Comparison of ENCODE assay signal across 16 mouse cellular contexts in the genomic region with DNA sequence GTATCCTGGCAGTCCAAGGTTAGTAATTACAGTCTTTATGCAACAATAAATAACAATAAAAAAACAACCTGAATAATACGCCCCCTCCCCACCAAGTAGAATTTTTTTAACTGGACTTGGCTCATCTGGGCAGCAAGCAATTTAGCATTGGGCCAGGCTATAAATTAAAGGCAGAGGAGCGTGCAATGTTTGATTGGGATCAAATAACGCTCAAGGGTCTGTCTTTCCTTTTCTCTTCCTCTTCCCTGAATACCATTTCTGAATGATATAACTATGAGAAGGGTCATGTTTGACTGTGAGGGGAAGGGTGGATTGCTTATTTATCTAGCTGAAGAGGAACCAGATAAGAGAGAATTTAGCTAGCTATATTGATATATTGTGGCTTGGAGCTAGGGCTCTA. TPM values are rescaled to one million over a fixed set of nuclear protein-coding genes. Genes with fewer than 3 reads are reported as not detected.
DNase-seq lines count a peak whose midpoint lies in the region; ATAC-seq lines count a peak whose summit lies in the region.
"Had no signal": no experiment of that assay in that cellular context is flagged by ENCODE, and none has a peak within 500 bp of the region (broad histone marks: within the 10 kb centered on the region; RNA-seq: fewer than 3 reads in every experiment).

No protein-coding gene starts in this region.

- DNase-seq in lung, adult 18-20 months: no peak
- DNase-seq in left cerebral cortex, adult 18-20 months (ENCODE audit: low spot score in 2 of 2): no peak
- no peak for DNase-seq in gastrocnemius, adult 8-10 months (ENCODE audit: low spot score in 2 of 2)
- DNase-seq: gastrocnemius, postnatal 25 days; heart, postnatal 14 days; thymus, adult 2 months had no signal

- H3K4me1 ChIP-seq in heart, embryonic 13.5 days: peaks cover 43% of the 10 kb centered on the region
- H3K4me1 ChIP-seq in heart, embryonic 12.5 days (replicated peaks): peaks cover 28% of the 10 kb centered on the region
- H3K4me1 ChIP-seq in lung, embryonic 16.5 days (replicated peaks; ENCODE audit: control insufficient read depth, insufficient read depth, low read length): peaks cover 27% of the 10 kb centered on the region
- H3K4me1 ChIP-seq in intestine, embryonic 15.5 days (replicated peaks): peaks cover 52% of the 10 kb centered on the region
- peaks cover 50% of the 10 kb centered on the region for H3K4me1 ChIP-seq in stomach, embryonic 16.5 days (ENCODE audit: control insufficient read depth, insufficient read depth, low read length)

- H3K9ac ChIP-seq in heart, embryonic 13.5 days: no peak overlapping the region
- H3K9ac ChIP-seq in heart, embryonic 12.5 days: no peak overlapping the region
- peak overlapping the region; percentile 45 for H3K9ac ChIP-seq in lung, embryonic 16.5 days (ENCODE audit: low read length)
- H3K9ac ChIP-seq in intestine, embryonic 15.5 days: no peak overlapping the region
- peak overlapping the region; percentile 60 for H3K9ac ChIP-seq in stomach, embryonic 16.5 days (ENCODE audit: low read length)
- H3K9ac ChIP-seq: forebrain, embryonic 15.5 days; liver, embryonic 14.5 days had no signal

- no peaks in the 10 kb centered on the region for H3K9me3 ChIP-seq in heart, embryonic 13.5 days
- no peaks in the 10 kb centered on the region for H3K9me3 ChIP-seq in heart, embryonic 12.5 days (replicated peaks)
- H3K9me3 ChIP-seq in lung, embryonic 16.5 days (ENCODE audit: control insufficient read depth, low read length): no peaks in the 10 kb centered on the region
- no peaks in the 10 kb centered on the region for H3K9me3 ChIP-seq in intestine, embryonic 15.5 days
- H3K9me3 ChIP-seq in stomach, embryonic 16.5 days (replicated peaks; ENCODE audit: control insufficient read depth, low read length): no peaks in the 10 kb centered on the region
- H3K9me3 ChIP-seq: forebrain, embryonic 15.5 days; midbrain, embryonic 10.5 days had no signal

- no peak overlapping the region for H3K4me3 ChIP-seq in heart, embryonic 13.5 days
- no peak overlapping the region for H3K4me3 ChIP-seq in heart, embryonic 12.5 days
- no peak overlapping the region for H3K4me3 ChIP-seq in lung, embryonic 16.5 days (ENCODE audit: low read length)
- no peak overlapping the region for H3K4me3 ChIP-seq in intestine, embryonic 15.5 days (replicated peaks)
- no peak overlapping the region for H3K4me3 ChIP-seq in stomach, embryonic 16.5 days (replicated peaks; ENCODE audit: low read length)
- H3K4me3 ChIP-seq: forebrain, embryonic 15.5 days; midbrain, embryonic 10.5 days had no signal

- WGBS in heart, embryonic 13.5 days: 62% methylated on average over 3 of the region's 3 CpGs
- WGBS in heart, embryonic 12.5 days: 47% methylated on average over 3 of the region's 3 CpGs
- 40% methylated on average over 3 of the region's 3 CpGs for WGBS in lung, embryonic 16.5 days
- WGBS in intestine, embryonic 15.5 days: 30% methylated on average over 3 of the region's 3 CpGs
- WGBS in stomach, embryonic 16.5 days: 44% methylated on average over 3 of the region's 3 CpGs

- peak overlapping the region; percentile 38 for H3K4me2 ChIP-seq in heart, embryonic 13.5 days
- H3K4me2 ChIP-seq in heart, embryonic 12.5 days: no peak overlapping the region; the same call in 1 of the 2 replicates
- peak overlapping the region; percentile 47 for H3K4me2 ChIP-seq in lung, embryonic 16.5 days (ENCODE audit: low read depth, low read length)
- H3K4me2 ChIP-seq in intestine, embryonic 15.5 days (replicated peaks): no peak overlapping the region
- peak overlapping the region; percentile 48 for H3K4me2 ChIP-seq in stomach, embryonic 16.5 days (ENCODE audit: low read depth, low read length)
- H3K4me2 ChIP-seq: forebrain, embryonic 15.5 days had no signal

- H3K36me3 ChIP-seq in heart, embryonic 13.5 days: no peaks in the 10 kb centered on the region
- H3K36me3 ChIP-seq in heart, embryonic 12.5 days: no peaks in the 10 kb centered on the region
- H3K36me3 ChIP-seq in lung, embryonic 16.5 days (ENCODE audit: control insufficient read depth, insufficient read depth, low read length): peaks cover 2% of the 10 kb centered on the region; the same call in 1 of the 2 replicates
- H3K36me3 ChIP-seq in intestine, embryonic 15.5 days: 0 out of 2 replicates have a peak, but pooled peaks cover 3% of the 10 kb centered on the region
- no peaks in the 10 kb centered on the region for H3K36me3 ChIP-seq in stomach, embryonic 16.5 days (ENCODE audit: control insufficient read depth, insufficient read depth, low read length)
- H3K36me3 ChIP-seq: forebrain, embryonic 15.5 days; midbrain, embryonic 10.5 days had no signal

- no peak for ATAC-seq in heart, embryonic 13.5 days (ENCODE audit: extremely low read depth, insufficient number of reproducible peaks, low FRiP score, low TSS enrichment)
- ATAC-seq in heart, embryonic 12.5 days (ENCODE audit: insufficient number of reproducible peaks, low FRiP score): no peak
- ATAC-seq in lung, embryonic 16.5 days (ENCODE audit: low read depth): no peak
- ATAC-seq in intestine, embryonic 15.5 days: no peak
- ATAC-seq in stomach, embryonic 16.5 days (ENCODE audit: insufficient read depth, low FRiP score): no peak
- ATAC-seq: forebrain, embryonic 15.5 days had no signal

- peaks cover 95% of the 10 kb centered on the region for H3K27me3 ChIP-seq in heart, embryonic 13.5 days (replicated peaks)
- peaks cover 87% of the 10 kb centered on the region for H3K27me3 ChIP-seq in heart, embryonic 12.5 days (replicated peaks)
- peaks cover 27% of the 10 kb centered on the region for H3K27me3 ChIP-seq in lung, embryonic 16.5 days (ENCODE audit: control insufficient read depth, insufficient read depth, low read depth, low read length)
- H3K27me3 ChIP-seq in intestine, embryonic 15.5 days (replicated peaks): peaks cover 15% of the 10 kb centered on the region
- H3K27me3 ChIP-seq in stomach, embryonic 16.5 days (ENCODE audit: control insufficient read depth, insufficient read depth, low read length): peaks cover 31% of the 10 kb centered on the region

- peak overlapping the region; percentile 50; the same call in 1 of the 2 replicates for H3K27ac ChIP-seq in heart, embryonic 13.5 days (replicated peaks)
- H3K27ac ChIP-seq in heart, embryonic 12.5 days (ENCODE audit: poor library complexity, severe bottlenecking): no peak overlapping the region
- H3K27ac ChIP-seq in lung, embryonic 16.5 days (ENCODE audit: low read length): peak overlapping the region; percentile 87
- peak overlapping the region; percentile 80 for H3K27ac ChIP-seq in intestine, embryonic 15.5 days
- H3K27ac ChIP-seq in stomach, embryonic 16.5 days (ENCODE audit: low read length): peak overlapping the region; percentile 90
- H3K27ac ChIP-seq: forebrain, embryonic 15.5 days; liver, embryonic 14.5 days; midbrain, embryonic 10.5 days had no signal

RNA-seq across cellular contexts. Expression of a gene that starts 1.3 kb away (rescaled TPM):
- polyA plus RNA-seq in heart, embryonic 13.5 days (2015; fragmentation: Nextera tagmentation; extraction: Ambion mirVana): 3.6 and 5.9 TPM in 2 replicates
- polyA plus RNA-seq in heart, embryonic 12.5 days (2016; fragmentation: Nextera tagmentation; extraction: Ambion mirVana): 4.0 TPM in 2 replicates
- 20.1 and 24.0 TPM in 2 replicates for polyA plus RNA-seq in lung, embryonic 16.5 days (2015; fragmentation: Nextera tagmentation; extraction: Ambion mirVana)
- polyA plus RNA-seq in intestine, embryonic 15.5 days (2015; fragmentation: Nextera tagmentation; extraction: Ambion mirVana): 17.7 and 19.8 TPM in 2 replicates
- 9.1 and 11.5 TPM in 2 replicates for polyA plus RNA-seq in stomach, embryonic 16.5 days (2015; fragmentation: Nextera tagmentation; extraction: Ambion mirVana)
- not detected for total RNA-seq in left cerebral cortex, adult 18-20 months (2021)
- under 1 TPM in 2 of 4 experiments, not detected in 2; 0.22 to 0.24 TPM for total RNA-seq in gastrocnemius, adult 8-10 months (2022)
- total RNA-seq: left cerebral cortex, postnatal 36 days had no signal
- polyA plus RNA-seq: forebrain, embryonic 15.5 days had no signal

RNA-seq across cellular contexts. Expression of a gene that starts 16.6 kb away (rescaled TPM):
- 0.17 and 0.18 TPM in 2 replicates for polyA plus RNA-seq in heart, embryonic 13.5 days (2015; fragmentation: Nextera tagmentation; extraction: Ambion mirVana)
- polyA plus RNA-seq in heart, embryonic 12.5 days (2016; fragmentation: Nextera tagmentation; extraction: Ambion mirVana): not detected in 2 replicates
- 0.18 TPM in 1 of 2 replicates, not detected in the other for polyA plus RNA-seq in lung, embryonic 16.5 days (2015; fragmentation: Nextera tagmentation; extraction: Ambion mirVana)
- polyA plus RNA-seq in intestine, embryonic 15.5 days (2015; fragmentation: Nextera tagmentation; extraction: Ambion mirVana): 0.30 TPM in 1 of 2 replicates, not detected in the other
- 0.24 TPM in 1 of 2 replicates, not detected in the other for polyA plus RNA-seq in stomach, embryonic 16.5 days (2015; fragmentation: Nextera tagmentation; extraction: Ambion mirVana)
- total RNA-seq in left cerebral cortex, adult 18-20 months (2021): not detected
- total RNA-seq in gastrocnemius, adult 8-10 months (2022): not detected
- total RNA-seq: adrenal gland, postnatal 14 days; gastrocnemius, postnatal 25 days; heart, postnatal 14 days; left cerebral cortex, postnatal 36 days had no signal
- polyA plus RNA-seq: forebrain, embryonic 15.5 days; thymus, adult 2 months had no signal

RNA-seq across cellular contexts. Expression of a gene that starts 25.9 kb away (rescaled TPM):
- 0.31 and 1.1 TPM in 2 replicates for polyA plus RNA-seq in heart, embryonic 13.5 days (2015; fragmentation: Nextera tagmentation; extraction: Ambion mirVana)
- 0.45 and 0.86 TPM in 2 replicates for polyA plus RNA-seq in heart, embryonic 12.5 days (2016; fragmentation: Nextera tagmentation; extraction: Ambion mirVana)
- 2.1 and 2.6 TPM in 2 replicates for polyA plus RNA-seq in lung, embryonic 16.5 days (2015; fragmentation: Nextera tagmentation; extraction: Ambion mirVana)
- 1.8 and 2.7 TPM in 2 replicates for polyA plus RNA-seq in intestine, embryonic 15.5 days (2015; fragmentation: Nextera tagmentation; extraction: Ambion mirVana)
- polyA plus RNA-seq in stomach, embryonic 16.5 days (2015; fragmentation: Nextera tagmentation; extraction: Ambion mirVana): 0.99 and 1.5 TPM in 2 replicates
- not detected for total RNA-seq in left cerebral cortex, adult 18-20 months (2021)
- under 1 TPM; 0.24 to 0.40 (median 0.30) TPM for total RNA-seq in gastrocnemius, adult 8-10 months (2022)
- total RNA-seq: left cerebral cortex, postnatal 36 days had no signal
- polyA plus RNA-seq: forebrain, embryonic 15.5 days; midbrain, embryonic 10.5 days had no signal

RNA-seq across cellular contexts. Expression of a gene that starts 30.9 kb away (rescaled TPM):
- 0.43 and 0.59 TPM in 2 replicates for polyA plus RNA-seq in heart, embryonic 13.5 days (2015; fragmentation: Nextera tagmentation; extraction: Ambion mirVana)
- polyA plus RNA-seq in heart, embryonic 12.5 days (2016; fragmentation: Nextera tagmentation; extraction: Ambion mirVana): 0.19 and 0.32 TPM in 2 replicates
- polyA plus RNA-seq in lung, embryonic 16.5 days (2015; fragmentation: Nextera tagmentation; extraction: Ambion mirVana): 3.4 TPM in 2 replicates
- polyA plus RNA-seq in intestine, embryonic 15.5 days (2015; fragmentation: Nextera tagmentation; extraction: Ambion mirVana): 2.8 and 3.2 TPM in 2 replicates
- 2.2 and 2.7 TPM in 2 replicates for polyA plus RNA-seq in stomach, embryonic 16.5 days (2015; fragmentation: Nextera tagmentation; extraction: Ambion mirVana)
- total RNA-seq in left cerebral cortex, adult 18-20 months (2021): not detected
- total RNA-seq in gastrocnemius, adult 8-10 months (2022): under 1 TPM; 0.15 to 0.46 (median 0.21) TPM
- total RNA-seq: left cerebral cortex, postnatal 36 days had no signal
- polyA plus RNA-seq: forebrain, embryonic 15.5 days; midbrain, embryonic 10.5 days had no signal

RNA-seq across cellular contexts. Expression of a gene that starts 45.9 kb away (rescaled TPM):
- 3.8 and 5.5 TPM in 2 replicates for polyA plus RNA-seq in heart, embryonic 13.5 days (2015; fragmentation: Nextera tagmentation; extraction: Ambion mirVana)
- 0.14 and 1.9 TPM in 2 replicates for polyA plus RNA-seq in heart, embryonic 12.5 days (2016; fragmentation: Nextera tagmentation; extraction: Ambion mirVana)
- polyA plus RNA-seq in lung, embryonic 16.5 days (2015; fragmentation: Nextera tagmentation; extraction: Ambion mirVana): 39.2 and 46.6 TPM in 2 replicates
- 27.2 and 31.3 TPM in 2 replicates for polyA plus RNA-seq in intestine, embryonic 15.5 days (2015; fragmentation: Nextera tagmentation; extraction: Ambion mirVana)
- polyA plus RNA-seq in stomach, embryonic 16.5 days (2015; fragmentation: Nextera tagmentation; extraction: Ambion mirVana): 13.8 TPM in 2 replicates
- total RNA-seq in left cerebral cortex, adult 18-20 months (2021): not detected
- total RNA-seq in gastrocnemius, adult 8-10 months (2022): under 1 TPM; 0.29 to 0.49 (median 0.37) TPM
- total RNA-seq: left cerebral cortex, postnatal 36 days had no signal
- polyA plus RNA-seq: forebrain, embryonic 15.5 days; midbrain, embryonic 10.5 days had no signal

Comparison
In these comparisons a context has a peak if more than half of its experiments do, and no peak if none do; other contexts are left out.
1. H3K4me2 ChIP-seq: peak in heart, embryonic 13.5 days (single experiment), lung, embryonic 16.5 days (single experiment) and stomach, embryonic 16.5 days (single experiment); none in heart, embryonic 12.5 days (single experiment) and intestine, embryonic 15.5 days (single experiment).
2. H3K9ac ChIP-seq: peak in lung, embryonic 16.5 days (single experiment) and stomach, embryonic 16.5 days (single experiment); none in heart, embryonic 13.5 days (single experiment), heart, embryonic 12.5 days (single experiment) and intestine, embryonic 15.5 days (single experiment).